Mouse (Mus musculus) hindbrain, postnatal 0 days (tissue): ENCODE data around the gene Lsp1. TPM values are rescaled to one million over a fixed set of nuclear protein-coding genes. Genes with fewer than 3 reads are reported as not detected.

Experiments
- ATAC-seq: fragments of 200-750 bp; cut with Nextera tagmentation; 2 replicates; pipeline ENCODE4 v1.8.0; 2017; ENCODE audit warnings: mild to moderate bottlenecking, moderate TSS enrichment, moderate library complexity
- DNase-seq: peaks from one replicate; pipeline ENCODE4 v3.0.0-alpha.2; 2015; ENCODE audit warnings: low spot score
- H3K27ac ChIP-seq: fragments of 300-500 bp; sonication (generic); 2 replicates; pipeline ENCODE4 v1.5.1; 2014; ENCODE audit warnings: mild to moderate bottlenecking
- H3K27me3 ChIP-seq: fragments of 300-500 bp; sonication (generic); 2 replicates; pipeline ENCODE4 v1.6.1; 2014; ENCODE audit warnings: low read length, mixed read lengths; ENCODE audit not compliant: insufficient read depth
- H3K36me3 ChIP-seq: fragments of 300-500 bp; sonication (generic); 2 replicates; pipeline ENCODE4 v1.6.1; 2014; ENCODE audit warnings: low read length, mixed read lengths; ENCODE audit not compliant: insufficient read depth
- H3K4me1 ChIP-seq: fragments of 300-500 bp; sonication (generic); 2 replicates; pipeline ENCODE4 v1.6.1; 2014; ENCODE audit warnings: antibody characterized with exemption, low read length, mixed read lengths; ENCODE audit not compliant: insufficient read depth
- H3K4me2 ChIP-seq: fragments of 300-500 bp; sonication (generic); 2 replicates; pipeline ENCODE4 v1.6.1; 2014; ENCODE audit warnings: low read depth, mild to moderate bottlenecking, low read length, moderate library complexity, mixed read lengths
- H3K4me3 ChIP-seq: fragments of 300-500 bp; sonication (generic); 2 replicates; pipeline ENCODE4 v1.5.1; 2014; ENCODE audit warnings: low read length
- H3K9ac ChIP-seq: fragments of 300-500 bp; sonication (generic); replicated peaks from 2 replicates; pipeline ENCODE4 v1.6.1; 2014; ENCODE audit warnings: mild to moderate bottlenecking, low read length, moderate library complexity, mixed read lengths
- H3K9me3 ChIP-seq: fragments of 300-500 bp; sonication (generic); 2 replicates; pipeline ENCODE4 v1.6.1; 2016; ENCODE audit warnings: low read length, mixed read lengths
- CTCF ChIP-seq: IDR thresholded peaks from 2 replicates; pipeline ENCODE4 v1.5.1; 2016; ENCODE audit warnings: antibody characterized with exemption, control low read depth, low read depth
- WGBS: fragments of 180-500 bp; shearing (Covaris S2); extraction: QIAGEN DNeasy Blood & Tissue Kit; methylation state at CpG from one replicate; pipeline ENCODE4 v1.1.7; 2014; 5-methylcytosine and 5-hydroxymethylcytosine counted together
- polyA plus RNA-seq: library from polyadenylated mRNA; unstranded; fragments of >200 nt; fragmentation: Nextera tagmentation; extraction: Ambion mirVana; gene quantifications from 2 replicates; pipeline ENCODE4 v1.2.1, GENCODE M21; 2015
- total RNA-seq: library from RNA; depleted of rRNA; stranded (reverse); fragments of >200 nt; gene quantifications from 2 replicates; pipeline ENCODE4 v1.2.3, GENCODE M21; 2014

Gene Lsp1
- total and polyA plus RNA-seq, 2 experiments from 2014 or later = 4.6 to 7.2 TPM

DNA sequence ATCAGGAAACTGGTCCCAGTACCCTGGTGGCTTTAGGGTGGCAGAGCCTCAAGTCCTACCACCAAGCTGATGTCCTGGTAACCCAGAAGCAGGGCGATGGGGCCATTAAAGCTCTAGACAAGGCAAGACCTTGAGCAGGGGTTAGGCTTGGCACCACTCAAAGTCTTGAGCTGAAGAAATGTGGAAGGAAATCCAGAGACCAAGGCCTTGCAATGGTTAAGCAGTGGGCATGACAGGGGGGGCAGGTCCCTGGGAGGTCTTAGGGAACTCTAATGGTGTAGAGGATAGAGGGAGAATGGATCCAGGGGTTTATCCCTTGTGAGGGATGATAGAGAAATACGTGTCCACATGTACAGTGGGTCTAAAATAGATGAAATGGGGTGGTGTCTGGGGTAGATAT is 12.9 kb downstream of the Lsp1 start:
- H3K4me2 ChIP-seq = no peak overlapping the region
- H3K9me3 ChIP-seq = no peaks in the 10 kb centered on the region
- H3K36me3 ChIP-seq = no peaks in the 10 kb centered on the region
- peaks cover 5% of the 10 kb centered on the region; the same call in 1 of the 2 replicates for H3K4me1 ChIP-seq
- H3K27ac ChIP-seq = no peak overlapping the region
- H3K9ac ChIP-seq = no peak overlapping the region
- TF ChIP-seq CTCF = no peak
- 95% methylated on average over 2 of the region's 2 CpGs for WGBS
- DNase-seq (no peak), ATAC-seq (no peak)
- no peaks in the 10 kb centered on the region for H3K27me3 ChIP-seq
- H3K4me3 ChIP-seq = no peak overlapping the region

DNA sequence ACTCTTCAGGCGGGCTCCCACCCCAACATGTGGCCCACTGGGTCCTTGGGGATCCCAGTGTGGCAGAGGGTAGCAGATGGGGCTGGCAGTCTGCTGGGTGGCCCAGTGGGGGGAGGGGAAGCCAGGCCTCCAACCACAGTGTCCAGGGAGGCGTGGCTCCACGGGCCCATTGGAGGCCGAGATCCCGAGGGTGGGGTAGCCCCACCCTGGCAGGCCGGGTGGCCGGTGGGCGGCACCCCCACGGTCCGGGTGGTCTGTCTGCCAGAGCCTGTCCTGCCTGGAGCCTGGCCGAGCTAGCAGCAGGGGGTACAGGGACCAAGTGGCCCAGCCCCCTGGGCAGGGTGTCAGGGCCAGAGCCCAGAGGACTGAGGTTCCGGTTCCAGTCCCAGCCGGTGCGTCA is 14.2 kb downstream of the Lsp1 start:
- no peak for TF ChIP-seq CTCF
- DNase-seq (no peak), ATAC-seq (no peak)
- WGBS = 78% methylated on average over 14 of the region's 14 CpGs
- Histone ChIP-seq H3K27ac (no peak overlapping the region), H3K9ac (no peak overlapping the region), H3K27me3 (no peaks in the 10 kb centered on the region), H3K4me2 (no peak overlapping the region), H3K4me1 (peaks cover 5% of the 10 kb centered on the region; the same call in 1 of the 2 replicates), H3K4me3 (no peak overlapping the region), H3K9me3 (no peaks in the 10 kb centered on the region), H3K36me3 (no peaks in the 10 kb centered on the region)

DNA sequence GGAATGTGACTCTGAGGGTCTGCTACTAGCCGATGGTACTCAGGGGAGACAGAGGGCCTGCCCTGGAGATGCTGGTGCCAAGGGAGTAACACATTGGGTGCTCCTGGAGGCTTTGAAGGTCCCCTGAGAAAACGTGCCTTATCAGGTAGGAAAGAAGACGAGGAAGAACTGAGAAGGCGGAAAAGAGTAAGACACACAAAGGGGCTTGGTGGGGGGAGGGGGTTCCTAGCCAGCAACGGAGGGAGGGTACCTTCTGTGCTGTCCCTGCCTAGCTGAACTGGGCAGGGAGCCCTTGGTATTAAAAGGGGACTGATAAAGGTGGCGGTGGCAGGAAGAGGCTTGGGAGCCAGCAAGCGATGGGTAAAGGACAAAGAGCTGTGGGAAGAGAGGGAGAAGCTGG is 15.0 kb downstream of the Lsp1 start:
- ATAC-seq (no peak), DNase-seq (no peak)
- Histone ChIP-seq H3K4me3 (no peak overlapping the region), H3K27me3 (no peaks in the 10 kb centered on the region), H3K4me1 (peaks cover 5% of the 10 kb centered on the region; the same call in 1 of the 2 replicates), H3K9me3 (no peaks in the 10 kb centered on the region), H3K4me2 (no peak overlapping the region), H3K27ac (no peak overlapping the region), H3K9ac (no peak overlapping the region), H3K36me3 (no peaks in the 10 kb centered on the region)
- no peak for TF ChIP-seq CTCF
- 63% methylated on average over 7 of the region's 7 CpGs for WGBS

DNA sequence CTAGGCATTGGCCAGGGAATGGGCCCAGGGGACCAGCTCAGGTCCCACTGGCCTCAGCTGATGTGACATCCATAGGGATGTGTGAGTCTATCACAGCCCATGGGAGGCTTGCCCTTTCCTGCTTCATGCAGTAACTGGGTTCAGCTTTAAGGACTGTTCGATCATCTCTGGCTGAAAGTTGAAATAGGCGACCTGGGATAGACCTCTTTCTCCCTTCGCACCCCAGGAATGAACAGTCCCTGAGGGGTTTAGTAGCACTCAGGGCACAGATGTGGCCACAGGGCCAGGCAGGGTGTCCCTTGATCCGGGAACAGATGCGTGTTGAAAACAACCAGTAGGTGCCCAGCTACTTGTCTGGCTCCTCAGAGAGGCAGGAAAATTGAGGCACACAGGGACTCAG is 15.7 kb downstream of the Lsp1 start:
- Histone ChIP-seq H3K4me3 (no peak overlapping the region), H3K4me2 (no peak overlapping the region), H3K4me1 (peaks cover 5% of the 10 kb centered on the region), H3K27me3 (no peaks in the 10 kb centered on the region), H3K9me3 (no peaks in the 10 kb centered on the region), H3K9ac (no peak overlapping the region), H3K27ac (no peak overlapping the region), H3K36me3 (no peaks in the 10 kb centered on the region)
- ATAC-seq = no peak
- DNase-seq = no peak
- TF ChIP-seq CTCF = no peak
- 81% methylated on average over 5 of the region's 5 CpGs for WGBS

DNA sequence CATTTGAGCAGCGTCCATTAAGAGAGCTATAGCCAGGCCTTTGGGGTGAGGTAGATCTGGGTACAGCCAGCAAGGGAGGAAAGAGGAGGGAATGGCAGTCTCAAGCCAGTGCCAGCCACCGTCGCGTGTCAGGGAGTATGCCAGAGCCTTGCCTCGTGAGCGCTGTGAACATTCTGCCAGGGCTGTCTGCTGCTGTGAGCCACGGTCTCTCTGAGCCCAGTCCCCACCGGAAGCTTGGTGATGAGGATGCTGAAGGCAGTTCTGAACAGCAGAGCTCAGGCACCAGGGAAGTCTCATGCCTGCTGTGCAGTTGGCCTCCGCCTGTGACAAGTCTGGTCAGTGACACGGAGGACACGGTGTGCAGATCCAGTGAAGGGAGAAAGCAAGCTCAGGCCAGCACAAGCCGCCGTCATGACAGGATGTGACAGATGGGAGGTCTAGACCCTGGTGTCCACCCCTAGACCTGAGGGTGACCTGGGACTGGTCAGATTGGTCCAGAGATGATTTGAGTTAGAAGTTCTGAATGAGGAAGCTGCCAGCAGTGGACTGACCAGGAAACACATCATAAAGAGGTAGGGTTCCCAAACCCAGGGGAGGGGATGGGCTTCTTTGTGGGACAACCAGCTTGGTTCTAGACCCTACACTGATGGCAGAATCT is 16.3 kb downstream of the Lsp1 start:
- no peak for TF ChIP-seq CTCF
- Histone ChIP-seq H3K4me2 (no peak overlapping the region), H3K27me3 (no peaks in the 10 kb centered on the region), H3K9me3 (no peaks in the 10 kb centered on the region), H3K9ac (no peak overlapping the region), H3K4me1 (peaks cover 3% of the 10 kb centered on the region), H3K4me3 (no peak overlapping the region), H3K27ac (no peak overlapping the region), H3K36me3 (no peaks in the 10 kb centered on the region)
- no peak for DNase-seq
- no peak for ATAC-seq
- 60% methylated on average over 13 of the region's 13 CpGs for WGBS

DNA sequence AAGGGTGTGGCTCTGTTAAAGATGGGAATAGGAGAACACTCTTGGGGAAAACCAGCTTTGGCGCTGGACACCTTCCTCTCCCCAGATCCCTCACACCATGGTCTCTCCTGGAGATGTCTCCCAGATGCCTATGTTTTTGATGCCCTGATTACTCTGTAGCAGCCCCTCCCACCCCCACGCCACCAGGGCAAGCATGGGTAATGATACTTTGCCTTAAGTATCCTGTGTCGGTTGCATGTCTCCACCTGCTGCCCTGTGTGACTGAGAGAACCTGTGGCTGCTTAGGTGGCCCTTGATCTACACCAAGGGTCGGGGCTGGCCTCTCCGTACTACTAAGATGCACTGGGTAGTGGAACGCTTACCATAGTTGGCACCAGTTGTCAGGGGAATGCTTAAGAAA is 17.4 kb downstream of the Lsp1 start:
- DNase-seq (no peak), ATAC-seq (no peak)
- Histone ChIP-seq H3K9me3 (no peaks in the 10 kb centered on the region), H3K36me3 (no peaks in the 10 kb centered on the region), H3K4me2 (no peak overlapping the region), H3K9ac (no peak overlapping the region), H3K27me3 (no peaks in the 10 kb centered on the region), H3K4me1 (no peaks in the 10 kb centered on the region; the same call in 1 of the 2 replicates), H3K27ac (no peak overlapping the region), H3K4me3 (no peak overlapping the region)
- TF ChIP-seq CTCF = no peak
- WGBS = 92% methylated on average over 6 of the region's 6 CpGs

DNA sequence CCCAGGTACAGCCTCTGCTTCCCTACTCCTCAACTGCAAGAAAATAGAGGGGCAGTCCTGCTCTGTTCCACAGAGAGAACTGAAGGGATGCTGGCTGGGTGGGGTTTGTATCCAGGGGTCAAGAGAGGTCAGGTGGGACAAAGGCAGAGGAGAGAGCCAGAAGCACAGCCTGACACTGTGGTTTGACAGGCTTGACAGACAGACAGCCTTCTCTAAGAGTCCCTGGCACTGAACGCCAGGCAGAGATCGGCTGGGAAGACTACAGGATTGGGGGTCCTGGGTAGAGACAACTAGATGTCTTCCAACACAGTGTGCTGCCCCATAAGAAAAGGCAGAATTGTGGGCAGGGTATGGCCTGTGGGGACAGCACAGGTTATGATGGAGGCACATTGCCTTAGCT is 18.0 kb downstream of the Lsp1 start:
- no peak overlapping the region for H3K27ac ChIP-seq
- DNase-seq (no peak), ATAC-seq (no peak)
- H3K9me3 ChIP-seq = no peaks in the 10 kb centered on the region
- no peak overlapping the region for H3K4me2 ChIP-seq
- no peak overlapping the region for H3K9ac ChIP-seq
- no peaks in the 10 kb centered on the region for H3K36me3 ChIP-seq
- no peak for TF ChIP-seq CTCF
- 64% methylated on average over 2 of the region's 2 CpGs for WGBS
- H3K27me3 ChIP-seq = no peaks in the 10 kb centered on the region
- H3K4me1 ChIP-seq = no peaks in the 10 kb centered on the region; the same call in 1 of the 2 replicates
- no peak overlapping the region for H3K4me3 ChIP-seq
